Mouse (Mus musculus): Measurements from ENCODE around the gene Ptpn12. TPM values are rescaled to one million over a fixed set of nuclear protein-coding genes. Genes with fewer than 3 reads are reported as not detected.

Gene Ptpn12
- polyA plus RNA-seq, 1 experiment from 2014 or later = 15.3 TPM

DNA sequence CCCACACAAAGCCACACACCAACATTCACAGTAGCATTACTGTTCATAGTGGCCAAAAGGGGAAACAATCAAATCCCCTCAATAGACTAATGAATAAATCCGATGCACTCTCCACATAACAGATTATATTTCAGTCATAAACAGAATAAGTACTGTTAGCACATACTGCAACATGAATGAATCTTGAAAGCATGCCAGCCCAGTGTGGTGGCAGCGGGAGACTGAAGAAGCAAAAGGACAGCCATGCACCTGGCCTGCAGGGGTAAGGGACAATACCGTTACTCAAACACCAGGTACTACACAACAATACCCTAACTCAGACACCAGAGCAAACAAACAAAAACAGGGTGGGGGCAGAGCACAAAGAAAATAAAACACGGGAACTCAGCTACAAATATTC lies 6.7 kb downstream of the Ptpn12 start:
- Histone ChIP-seq H3K27me3 (no peaks in the 10 kb centered on the region), H3K4me3 (no peak overlapping the region), H3K27ac (no peak overlapping the region), H3K4me1 (replicated peaks) (peaks cover 36% of the 10 kb centered on the region), H3K36me3 (0 out of 2 replicates have a peak, but pooled peaks cover 4% of the 10 kb centered on the region), H3K9ac (no peak overlapping the region), H3K9me3 (replicated peaks) (no peaks in the 10 kb centered on the region), H3K4me2 (no peak overlapping the region)
- WGBS = 78% methylated on average over 4 of the region's 4 CpGs
- no peak for ATAC-seq (replicated peaks; ENCODE audit: insufficient number of reproducible peaks, insufficient read depth, low FRiP score, low read depth)

- no peak overlapping the region for H3K27ac ChIP-seq
- H3K4me3 ChIP-seq = no peak overlapping the region
- no peak overlapping the region for H3K4me2 ChIP-seq
- H3K27me3 ChIP-seq = no peaks in the 10 kb centered on the region
- no peaks in the 10 kb centered on the region for H3K9me3 ChIP-seq (replicated peaks)
- WGBS = 86% methylated on average over 4 of the region's 4 CpGs
- no peak for ATAC-seq (replicated peaks; ENCODE audit: insufficient number of reproducible peaks, insufficient read depth, low FRiP score, low read depth)
- no peak overlapping the region for H3K9ac ChIP-seq
- H3K36me3 ChIP-seq = 0 out of 2 replicates have a peak, but pooled peaks cover 4% of the 10 kb centered on the region
- H3K4me1 ChIP-seq (replicated peaks) = peaks cover 32% of the 10 kb centered on the region
These were observed 8.6 kb downstream of the Ptpn12 start for GRCm38 (mm10) chr5:21047114-21047513.

GRCm38 (mm10) chr5:21046150-21047048 lies 9.3 kb downstream of the Ptpn12 start:
- 81% methylated on average over 7 of the region's 7 CpGs for WGBS
- Histone ChIP-seq H3K9ac (no peak overlapping the region), H3K36me3 (0 out of 2 replicates have a peak, but pooled peaks cover 4% of the 10 kb centered on the region), H3K4me1 (replicated peaks) (peaks cover 29% of the 10 kb centered on the region), H3K4me2 (no peak overlapping the region), H3K9me3 (replicated peaks) (no peaks in the 10 kb centered on the region), H3K4me3 (no peak overlapping the region), H3K27me3 (no peaks in the 10 kb centered on the region), H3K27ac (0 out of 2 replicates have a peak overlapping the region, but pooled peaks have one; percentile 17)
- ATAC-seq (replicated peaks; ENCODE audit: insufficient number of reproducible peaks, insufficient read depth, low FRiP score, low read depth) = no peak

- H3K4me3 ChIP-seq = no peak overlapping the region
- H3K9ac ChIP-seq = no peak overlapping the region
- WGBS = 80% methylated on average over 2 of the region's 2 CpGs
- ATAC-seq (replicated peaks; ENCODE audit: insufficient number of reproducible peaks, insufficient read depth, low FRiP score, low read depth) = no peak
- H3K36me3 ChIP-seq = 0 out of 2 replicates have a peak, but pooled peaks cover 4% of the 10 kb centered on the region
- H3K27ac ChIP-seq = no peak overlapping the region
- no peaks in the 10 kb centered on the region for H3K27me3 ChIP-seq
- no peak overlapping the region for H3K4me2 ChIP-seq
- H3K4me1 ChIP-seq (replicated peaks) = peaks cover 28% of the 10 kb centered on the region
- no peaks in the 10 kb centered on the region for H3K9me3 ChIP-seq (replicated peaks)
These were observed 10.2 kb downstream of the Ptpn12 start for GRCm38 (mm10) chr5:21045462-21045861.

DNA sequence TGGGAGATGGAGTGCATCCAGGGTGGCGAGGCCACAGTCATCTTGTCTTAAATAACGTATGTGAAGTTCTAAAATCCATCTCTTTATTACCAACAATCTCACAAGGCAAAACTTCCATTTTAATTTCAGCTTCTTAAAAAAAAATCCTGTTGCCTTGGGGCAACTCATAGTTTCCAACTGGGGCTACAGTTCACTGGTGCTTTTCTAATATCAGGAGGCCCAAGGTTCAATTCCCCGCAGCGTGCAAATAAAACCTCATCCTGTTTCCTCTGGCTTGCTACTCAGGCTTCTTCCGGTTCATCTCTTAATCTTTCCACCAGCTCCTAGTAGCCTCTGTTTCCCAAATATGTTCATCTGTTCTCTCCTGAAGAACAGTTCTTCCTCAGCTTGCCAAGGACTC lies 17.6 kb downstream of the Ptpn12 start:
- peaks cover 19% of the 10 kb centered on the region for H3K4me1 ChIP-seq (replicated peaks)
- ATAC-seq (replicated peaks; ENCODE audit: insufficient number of reproducible peaks, insufficient read depth, low FRiP score, low read depth) = no peak
- WGBS = 79% methylated on average over 5 of the region's 5 CpGs
- H3K4me2 ChIP-seq = no peak overlapping the region
- H3K27me3 ChIP-seq = no peaks in the 10 kb centered on the region
- no peaks in the 10 kb centered on the region for H3K9me3 ChIP-seq (replicated peaks)
- no peak overlapping the region for H3K4me3 ChIP-seq
- no peak overlapping the region for H3K27ac ChIP-seq
- H3K36me3 ChIP-seq = no peaks in the 10 kb centered on the region
- H3K9ac ChIP-seq = no peak overlapping the region

GRCm38 (mm10) chr5:21035689-21036480 lies 19.8 kb downstream of the Ptpn12 start:
- Histone ChIP-seq H3K4me1 (replicated peaks) (peaks cover 11% of the 10 kb centered on the region), H3K9me3 (replicated peaks) (no peaks in the 10 kb centered on the region), H3K4me2 (no peak overlapping the region), H3K4me3 (no peak overlapping the region), H3K27me3 (no peaks in the 10 kb centered on the region), H3K9ac (no peak overlapping the region), H3K36me3 (no peaks in the 10 kb centered on the region), H3K27ac (no peak overlapping the region)
- ATAC-seq (replicated peaks; ENCODE audit: insufficient number of reproducible peaks, insufficient read depth, low FRiP score, low read depth) = no peak
- whole genome bisulfite sequencing = 69% methylated on average over 7 of the region's 7 CpGs

GRCm38 (mm10) chr5:21034388-21034966 lies 21.2 kb downstream of the Ptpn12 start:
- Histone ChIP-seq H3K9ac (no peak overlapping the region), H3K4me2 (no peak overlapping the region), H3K4me3 (no peak overlapping the region), H3K36me3 (no peaks in the 10 kb centered on the region), H3K4me1 (replicated peaks) (peaks cover 11% of the 10 kb centered on the region), H3K9me3 (replicated peaks) (no peaks in the 10 kb centered on the region), H3K27ac (no peak overlapping the region), H3K27me3 (no peaks in the 10 kb centered on the region)
- 49% methylated on average over 6 of the region's 6 CpGs for WGBS
- ATAC-seq (replicated peaks; ENCODE audit: insufficient number of reproducible peaks, insufficient read depth, low FRiP score, low read depth) = no peak

DNA sequence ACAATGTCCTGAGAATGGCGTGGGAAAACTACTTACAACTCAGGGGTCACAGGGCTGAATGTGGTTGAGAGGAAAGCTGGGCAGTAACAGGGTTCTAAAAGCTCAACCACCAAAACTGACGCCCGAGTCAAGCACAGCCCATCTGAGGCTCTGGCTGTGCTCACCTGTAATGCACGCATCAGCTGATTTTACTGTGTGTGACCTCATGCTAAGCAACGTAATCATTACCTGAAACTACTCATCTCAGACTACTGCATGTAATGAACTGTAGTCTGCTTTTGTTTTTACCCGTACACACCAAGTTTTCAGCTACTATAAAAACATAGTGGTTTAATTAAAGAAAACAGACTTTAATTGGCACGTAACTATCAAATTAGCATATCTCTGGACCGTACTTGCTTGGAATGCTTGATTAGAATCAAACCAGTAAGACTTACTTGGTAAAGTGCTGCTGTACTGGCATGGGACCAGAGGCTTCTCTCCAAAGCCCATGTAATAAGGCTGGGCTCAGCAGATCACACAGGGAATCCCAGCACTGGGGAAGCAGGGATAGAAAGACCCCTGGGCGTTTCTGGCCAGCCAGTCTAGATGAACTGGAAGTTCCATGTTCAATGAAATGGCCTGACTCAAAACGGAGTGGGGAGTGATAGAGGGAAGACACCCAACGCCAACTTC lies 22.2 kb downstream of the Ptpn12 start:
- peaks cover 11% of the 10 kb centered on the region for H3K4me1 ChIP-seq (replicated peaks)
- H3K9me3 ChIP-seq (replicated peaks) = no peaks in the 10 kb centered on the region
- H3K27me3 ChIP-seq = no peaks in the 10 kb centered on the region
- no peak overlapping the region for H3K4me2 ChIP-seq
- 0 out of 2 replicates have a peak, but pooled peaks cover 1% of the 10 kb centered on the region for H3K36me3 ChIP-seq
- WGBS = 71% methylated on average over 11 of the region's 11 CpGs
- no peak overlapping the region for H3K9ac ChIP-seq
- ATAC-seq (replicated peaks; ENCODE audit: insufficient number of reproducible peaks, insufficient read depth, low FRiP score, low read depth) = no peak
- no peak overlapping the region for H3K4me3 ChIP-seq
- H3K27ac ChIP-seq = no peak overlapping the region

- no peak overlapping the region for H3K4me3 ChIP-seq
- WGBS = 82% methylated on average over 3 of the region's 3 CpGs
- peaks cover 6% of the 10 kb centered on the region; the same call in 1 of the 2 replicates for H3K36me3 ChIP-seq
- H3K9me3 ChIP-seq (replicated peaks) = no peaks in the 10 kb centered on the region
- no peaks in the 10 kb centered on the region for H3K27me3 ChIP-seq
- no peak overlapping the region for H3K27ac ChIP-seq
- H3K4me2 ChIP-seq = no peak overlapping the region
- ATAC-seq (replicated peaks; ENCODE audit: insufficient number of reproducible peaks, insufficient read depth, low FRiP score, low read depth) = no peak
- no peak overlapping the region for H3K9ac ChIP-seq
- peaks cover 11% of the 10 kb centered on the region for H3K4me1 ChIP-seq (replicated peaks)
These were observed 23.1 kb downstream of the Ptpn12 start for GRCm38 (mm10) chr5:21032626-21033025.

DNA sequence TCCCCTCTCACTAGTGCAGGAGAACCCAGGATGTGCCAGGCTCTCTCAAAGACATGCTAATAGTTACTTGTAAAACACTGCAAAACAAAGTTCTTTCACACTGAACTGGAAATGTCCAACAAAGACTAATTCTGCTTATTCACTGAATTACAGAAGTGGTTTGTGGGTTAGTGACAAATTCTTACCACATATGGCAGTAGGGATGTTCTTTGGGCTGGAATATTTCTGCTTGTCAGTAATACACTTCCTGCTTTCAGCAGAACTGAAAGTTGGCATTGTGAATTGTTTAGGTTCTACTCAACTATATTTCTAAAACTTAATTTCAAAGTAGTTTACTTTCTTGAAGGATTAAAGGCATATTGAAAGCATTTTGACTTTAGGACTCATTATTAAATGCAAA lies 25.5 kb downstream of the Ptpn12 start:
- Histone ChIP-seq H3K27me3 (no peaks in the 10 kb centered on the region), H3K27ac (no peak overlapping the region), H3K4me2 (no peak overlapping the region), H3K36me3 (peaks cover 12% of the 10 kb centered on the region; the same call in 1 of the 2 replicates), H3K9me3 (replicated peaks) (no peaks in the 10 kb centered on the region), H3K9ac (no peak overlapping the region), H3K4me1 (replicated peaks) (peaks cover 11% of the 10 kb centered on the region), H3K4me3 (no peak overlapping the region)
- ATAC-seq (replicated peaks; ENCODE audit: insufficient number of reproducible peaks, insufficient read depth, low FRiP score, low read depth) = no peak

GRCm38 (mm10) chr5:21017075-21017474 lies 38.6 kb downstream of the Ptpn12 start:
- Histone ChIP-seq H3K4me3 (no peak overlapping the region), H3K9ac (no peak overlapping the region), H3K9me3 (replicated peaks) (no peaks in the 10 kb centered on the region), H3K27me3 (no peaks in the 10 kb centered on the region), H3K36me3 (peaks cover 38% of the 10 kb centered on the region), H3K4me2 (no peak overlapping the region), H3K27ac (no peak overlapping the region), H3K4me1 (replicated peaks) (no peaks in the 10 kb centered on the region)
- peak; percentile 50; the same call in 1 of the 2 replicates for ATAC-seq (replicated peaks; ENCODE audit: insufficient number of reproducible peaks, insufficient read depth, low FRiP score, low read depth)
- WGBS = 45% methylated on average over 5 of the region's 5 CpGs

All from heart, embryonic 15.5 days (tissue).